Mouse (Mus musculus) heart, embryonic 12.5 days (tissue): ENCODE measurements around the gene Wdr59. TPM values are rescaled to one million over a fixed set of nuclear protein-coding genes. Genes with fewer than 3 reads are reported as not detected.

Experiments
- ATAC-seq: fragments of 200-750 bp; cut with Nextera tagmentation; 2 replicates; pipeline ENCODE4 v1.8.0; 2017; ENCODE audit warnings: moderate TSS enrichment, moderate library complexity; ENCODE audit not compliant: insufficient number of reproducible peaks, low FRiP score
- H3K27ac ChIP-seq: fragments of 300-500 bp; sonication (generic); 2 replicates; pipeline ENCODE4 v1.5.1; 2016; ENCODE audit warnings: mild to moderate bottlenecking, moderate library complexity; ENCODE audit not compliant: poor library complexity, severe bottlenecking
- H3K27me3 ChIP-seq: fragments of 300-500 bp; sonication (generic); replicated peaks from 2 replicates; pipeline ENCODE4 v1.6.1; 2016; ENCODE audit warnings: mild to moderate bottlenecking, moderate library complexity
- H3K36me3 ChIP-seq: fragments of 300-500 bp; sonication (generic); 2 replicates; pipeline ENCODE4 v1.6.1; 2016; ENCODE audit warnings: mild to moderate bottlenecking, moderate library complexity
- H3K4me1 ChIP-seq: fragments of 300-500 bp; sonication (generic); replicated peaks from 2 replicates; pipeline ENCODE4 v1.6.1; 2016; ENCODE audit warnings: mild to moderate bottlenecking
- H3K4me2 ChIP-seq: fragments of 300-500 bp; sonication (generic); 2 replicates; pipeline ENCODE4 v1.6.1; 2016; ENCODE audit warnings: mild to moderate bottlenecking, moderate library complexity
- H3K4me3 ChIP-seq: fragments of 300-500 bp; sonication (generic); 2 replicates; pipeline ENCODE4 v1.5.1; 2016; ENCODE audit warnings: mild to moderate bottlenecking
- H3K9ac ChIP-seq: fragments of 300-500 bp; sonication (generic); 2 replicates; pipeline ENCODE4 v1.6.1; 2016; ENCODE audit warnings: mild to moderate bottlenecking, moderate library complexity
- H3K9me3 ChIP-seq: fragments of 300-500 bp; sonication (generic); replicated peaks from 2 replicates; pipeline ENCODE4 v1.6.1; 2016; ENCODE audit warnings: mild to moderate bottlenecking, moderate library complexity
- WGBS: fragments of 180-500 bp; shearing (Covaris S2); methylation state at CpG from one replicate; pipeline ENCODE4 v1.1.7; 2016; 5-methylcytosine and 5-hydroxymethylcytosine counted together
- polyA plus RNA-seq: library from polyadenylated mRNA; unstranded; fragments of >200 nt; fragmentation: Nextera tagmentation; extraction: Ambion mirVana; gene quantifications from 2 replicates; pipeline ENCODE4 v1.2.1, GENCODE M21; 2016

Wdr59 gene
- polyA plus RNA-seq, 1 experiment from 2014 or later: 4.7 TPM

DNA sequence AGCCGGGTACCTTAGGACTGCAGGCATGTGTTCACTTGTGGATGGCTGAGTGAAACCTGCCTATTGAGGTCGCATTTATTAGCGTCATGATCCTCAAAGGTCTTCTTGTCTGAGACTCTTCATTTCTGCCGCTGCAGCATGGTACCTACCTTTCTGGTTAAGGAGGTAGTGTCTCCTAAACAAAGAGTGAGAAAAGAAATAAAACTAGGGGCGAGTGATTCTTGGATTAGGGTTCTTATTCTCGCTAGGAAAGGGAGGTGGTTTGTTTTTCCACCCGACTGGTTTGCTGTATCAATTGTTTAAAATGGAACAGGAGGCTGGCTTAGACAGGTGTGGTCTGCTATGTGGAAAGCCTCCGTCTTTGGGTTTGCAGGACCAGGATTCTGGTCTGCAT lies 15.9 kb upstream of the Wdr59 start:
- Histone ChIP-seq H3K4me3 (peak overlapping the region; percentile 95), H3K4me1 (peaks cover 36% of the 10 kb centered on the region), H3K27ac (0 out of 2 replicates have a peak overlapping the region, but pooled peaks have one; percentile 13), H3K4me2 (peak overlapping the region; percentile 91), H3K36me3 (no peaks in the 10 kb centered on the region), H3K9ac (peak overlapping the region; percentile 89), H3K9me3 (no peaks in the 10 kb centered on the region), H3K27me3 (no peaks in the 10 kb centered on the region)
- WGBS: 11% methylated on average over 8 of the region's 8 CpGs
- ATAC-seq: no peak

DNA sequence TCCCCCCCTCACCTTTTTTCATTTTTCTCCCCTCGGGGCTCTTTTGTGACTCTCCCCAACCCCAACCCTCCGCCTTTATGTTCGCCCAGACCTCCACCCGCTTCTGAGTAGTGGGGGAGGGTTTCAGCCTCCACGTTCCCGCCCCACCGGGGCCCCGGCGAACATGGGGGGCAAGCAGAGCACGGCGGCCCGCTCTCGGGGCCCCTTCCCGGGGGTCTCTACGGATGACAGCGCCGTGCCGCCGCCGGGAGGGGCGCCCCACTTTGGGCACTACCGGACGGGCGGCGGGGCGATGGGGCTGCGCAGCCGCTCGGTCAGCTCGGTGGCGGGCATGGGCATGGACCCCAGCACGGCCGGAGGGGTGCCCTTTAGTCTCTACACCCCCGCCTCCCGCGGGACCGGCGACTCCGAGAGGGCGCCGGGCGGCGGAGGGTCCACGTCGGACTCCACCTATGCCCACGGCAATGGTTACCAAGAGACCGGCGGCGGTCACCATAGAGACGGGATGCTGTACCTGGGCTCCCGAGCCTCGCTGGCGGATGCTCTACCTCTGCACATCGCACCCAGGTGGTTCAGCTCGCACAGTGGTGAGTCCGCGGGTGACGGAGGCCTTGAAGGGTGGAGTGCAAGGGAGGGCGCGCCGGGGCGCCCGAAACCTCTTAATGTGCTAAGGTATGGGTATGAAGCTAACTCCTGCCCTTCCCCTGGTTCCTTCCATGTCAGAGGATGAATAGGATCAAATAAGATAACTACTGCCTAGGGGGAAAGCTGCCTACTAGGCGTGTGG lies 15.3 kb upstream of the Wdr59 start:
- peak overlapping the region; percentile 89 for H3K9ac ChIP-seq
- H3K4me2 ChIP-seq: peak overlapping the region; percentile 91
- H3K27ac ChIP-seq: peak overlapping the region; percentile 88
- H3K4me1 ChIP-seq: peaks cover 35% of the 10 kb centered on the region
- H3K9me3 ChIP-seq: no peaks in the 10 kb centered on the region
- peak overlapping the region; percentile 95 for H3K4me3 ChIP-seq
- no peaks in the 10 kb centered on the region for H3K27me3 ChIP-seq
- no peaks in the 10 kb centered on the region for H3K36me3 ChIP-seq
- ATAC-seq: peak; percentile 47
- WGBS: under 1% methylated on average over 64 of the region's 64 CpGs

DNA sequence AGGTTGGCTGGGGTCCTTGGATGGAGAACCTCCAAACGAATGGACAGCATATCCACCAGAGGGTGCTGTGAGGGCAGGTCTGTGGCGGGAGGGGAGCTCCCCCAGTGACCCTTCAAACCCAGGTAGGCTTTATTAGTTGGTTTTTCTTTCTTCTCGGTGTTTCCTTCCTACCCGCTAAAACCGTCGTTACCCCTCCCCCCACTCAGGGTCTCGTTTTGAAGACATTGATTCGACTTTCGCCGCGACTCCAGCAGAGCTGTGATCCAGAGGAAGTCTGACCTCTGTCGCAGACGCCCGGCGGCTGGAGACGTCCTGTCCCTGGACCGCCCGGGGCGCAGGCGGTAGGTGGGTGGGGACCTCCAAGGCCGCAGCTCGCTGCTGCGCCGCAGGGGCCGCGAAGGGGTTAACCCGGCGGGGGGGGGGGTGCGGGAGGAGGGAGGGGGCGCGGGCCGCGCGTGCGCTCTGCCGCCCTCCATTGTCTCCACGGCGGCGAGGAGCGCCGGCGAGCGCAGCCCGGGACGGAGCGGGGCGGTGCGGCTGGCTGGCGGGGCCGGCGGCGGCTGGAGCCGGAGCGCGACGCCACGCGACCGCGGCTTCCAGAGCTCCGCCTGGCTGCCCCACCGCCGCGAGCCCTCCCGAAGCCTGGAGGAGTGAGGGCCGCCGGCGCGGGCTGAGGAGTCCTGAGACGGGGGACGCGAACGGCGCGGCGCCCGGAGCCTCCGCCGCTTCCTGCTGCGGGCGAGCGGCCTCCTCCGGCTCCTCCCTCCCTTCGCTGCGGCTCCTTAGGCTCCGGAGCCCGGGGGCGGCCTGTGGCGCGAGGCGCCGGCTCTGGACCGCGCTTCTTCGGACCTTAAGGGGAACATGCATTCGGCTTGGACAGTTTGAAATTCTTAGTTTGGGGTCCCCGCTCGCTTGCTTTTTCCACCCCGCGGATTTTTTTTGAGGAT lies 14.4 kb upstream of the Wdr59 start, which contains the start of gene Znrf1:
Gene Znrf1, plus strand, starts transcription at position 67 of the 947 bp plus-strand sequence.
- no peaks in the 10 kb centered on the region for H3K36me3 ChIP-seq
- peak within 1 kb of the TSS; percentile 91 for H3K4me2 ChIP-seq
- peak within 1 kb of the TSS; percentile 95 for H3K4me3 ChIP-seq
- no peaks in the 10 kb centered on the region for H3K27me3 ChIP-seq
- peak; percentile 90 for ATAC-seq
- WGBS: under 1% methylated on average over 79 of the region's 100 CpGs
- peak within 1 kb of the TSS; percentile 89 for H3K9ac ChIP-seq
- no peaks in the 10 kb centered on the region for H3K9me3 ChIP-seq
- peak within 1 kb of the TSS; percentile 88 for H3K27ac ChIP-seq
- H3K4me1 ChIP-seq: peaks cover 37% of the 10 kb centered on the region

DNA sequence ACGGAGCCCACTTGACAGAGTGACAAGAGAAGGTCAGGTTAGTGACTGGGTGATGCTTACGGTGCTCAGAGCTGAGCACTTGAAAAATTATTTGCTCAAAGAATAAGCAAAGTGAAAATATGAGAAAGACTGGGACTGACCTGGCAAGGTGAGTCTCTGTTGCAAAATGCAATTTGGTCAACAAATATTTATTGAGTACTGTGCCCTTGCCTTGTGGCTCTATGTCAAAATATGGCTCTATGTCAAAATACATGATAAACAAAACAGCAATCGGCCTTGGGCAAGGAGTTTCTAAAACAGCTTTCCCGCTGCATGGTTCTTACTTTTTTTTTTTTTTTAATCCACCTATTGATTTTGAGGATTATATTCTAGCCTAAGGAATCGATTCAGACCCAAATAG lies 13.6 kb upstream of the Wdr59 start:
- Histone ChIP-seq H3K36me3 (no peaks in the 10 kb centered on the region), H3K27ac (no peak overlapping the region), H3K9ac (no peak overlapping the region), H3K27me3 (no peaks in the 10 kb centered on the region), H3K9me3 (no peaks in the 10 kb centered on the region), H3K4me3 (peak overlapping the region; percentile 95), H3K4me2 (peak overlapping the region; percentile 91), H3K4me1 (peaks cover 30% of the 10 kb centered on the region)
- WGBS: 36% methylated on average over 5 of the region's 5 CpGs
- ATAC-seq: no peak

DNA sequence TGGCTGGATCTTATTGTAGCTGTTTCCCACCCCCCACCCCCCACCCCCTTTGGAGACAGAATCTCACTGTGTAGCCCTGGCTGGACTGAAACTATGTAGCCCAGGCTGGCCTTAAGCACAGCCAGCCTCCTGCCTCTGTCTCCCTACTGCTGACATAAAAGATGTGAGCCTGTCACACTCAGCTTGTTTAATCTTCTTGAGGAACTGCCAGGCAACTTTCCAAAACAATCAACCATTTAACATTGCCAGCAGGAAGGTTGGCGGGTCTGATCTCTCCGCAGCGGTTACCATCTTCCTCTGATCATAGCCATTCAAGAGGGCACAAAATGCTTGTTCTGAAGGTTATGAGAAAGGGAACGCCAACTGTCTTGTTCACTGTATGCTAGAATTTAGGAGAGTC lies 11.6 kb upstream of the Wdr59 start:
- Histone ChIP-seq H3K27ac (no peak overlapping the region), H3K4me3 (no peak overlapping the region), H3K9ac (no peak overlapping the region), H3K4me1 (peaks cover 22% of the 10 kb centered on the region), H3K36me3 (no peaks in the 10 kb centered on the region), H3K27me3 (no peaks in the 10 kb centered on the region; the same call in 1 of the 2 replicates), H3K9me3 (no peaks in the 10 kb centered on the region), H3K4me2 (no peak overlapping the region)
- 74% methylated on average over 4 of the region's 4 CpGs for WGBS
- no peak for ATAC-seq

DNA sequence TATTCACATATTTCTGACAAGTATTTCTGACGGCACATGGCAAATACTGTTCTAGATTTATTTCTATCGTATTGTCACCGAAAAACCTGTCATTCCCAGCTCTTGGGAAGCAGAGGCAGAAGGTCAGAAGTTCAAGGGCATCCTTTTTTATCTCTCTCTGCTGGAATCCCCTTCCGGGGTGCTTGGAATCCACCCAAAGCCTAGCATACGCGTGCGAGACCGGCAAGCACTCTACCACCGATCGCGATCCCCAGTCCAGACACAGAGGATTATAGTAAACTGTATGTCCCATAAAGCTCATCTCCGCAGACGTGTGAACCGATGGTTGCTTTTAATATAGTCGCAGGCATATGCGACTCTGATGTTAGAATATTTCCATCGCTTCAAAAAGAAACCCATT lies 9.7 kb upstream of the Wdr59 start:
- no peak for ATAC-seq
- H3K27me3 ChIP-seq: no peaks in the 10 kb centered on the region; the same call in 1 of the 2 replicates
- no peak overlapping the region for H3K4me2 ChIP-seq
- H3K9me3 ChIP-seq: no peaks in the 10 kb centered on the region
- no peak overlapping the region for H3K27ac ChIP-seq
- no peaks in the 10 kb centered on the region for H3K36me3 ChIP-seq
- H3K9ac ChIP-seq: no peak overlapping the region
- peaks cover 10% of the 10 kb centered on the region for H3K4me1 ChIP-seq
- no peak overlapping the region for H3K4me3 ChIP-seq
- WGBS: 77% methylated on average over 17 of the region's 17 CpGs

DNA sequence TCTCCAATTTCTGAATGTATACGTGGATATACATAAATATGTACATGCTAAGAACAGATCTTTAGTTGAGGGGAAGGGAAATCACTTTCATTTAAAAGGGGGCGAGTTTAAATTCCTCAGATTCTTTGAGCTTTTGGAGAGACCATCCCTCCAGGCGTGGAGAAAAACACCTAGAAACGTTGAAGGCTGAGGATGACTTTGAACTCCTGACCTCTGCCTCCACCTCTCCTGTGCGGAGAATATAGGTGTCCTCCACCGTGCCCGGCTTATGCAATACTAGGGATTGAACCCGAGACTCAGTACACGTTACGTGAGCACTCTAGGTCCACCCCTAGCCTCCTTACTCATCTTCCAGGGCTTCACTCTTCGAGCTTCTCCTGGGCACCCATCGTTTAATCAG lies 9.3 kb upstream of the Wdr59 start:
- H3K4me2 ChIP-seq: no peak overlapping the region
- no peak overlapping the region for H3K27ac ChIP-seq
- no peaks in the 10 kb centered on the region for H3K9me3 ChIP-seq
- H3K4me1 ChIP-seq: peaks cover 10% of the 10 kb centered on the region
- no peak overlapping the region for H3K9ac ChIP-seq
- no peak for ATAC-seq
- H3K4me3 ChIP-seq: no peak overlapping the region
- 78% methylated on average over 12 of the region's 12 CpGs for WGBS
- H3K36me3 ChIP-seq: no peaks in the 10 kb centered on the region
- no peaks in the 10 kb centered on the region; the same call in 1 of the 2 replicates for H3K27me3 ChIP-seq

DNA sequence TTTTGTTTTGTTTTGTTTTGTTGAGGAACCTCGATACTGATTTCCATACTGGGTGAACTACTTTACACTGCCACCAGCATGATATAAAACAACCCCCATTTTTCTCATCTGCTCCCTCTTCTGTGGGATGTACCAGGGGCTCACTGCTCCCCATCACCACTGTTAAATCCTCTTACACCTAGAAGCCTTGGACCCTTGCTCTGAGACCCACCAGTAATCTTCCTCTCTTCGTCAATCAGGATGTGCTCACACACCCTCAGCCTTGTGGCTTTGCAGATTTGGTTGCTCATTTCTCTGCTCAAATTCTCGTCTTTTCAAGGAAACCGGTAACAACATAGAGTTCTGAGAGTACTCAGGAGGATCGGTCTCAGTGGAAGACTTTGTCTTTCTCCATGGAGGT lies 6.2 kb upstream of the Wdr59 start:
- Histone ChIP-seq H3K4me1 (peaks cover 10% of the 10 kb centered on the region), H3K27ac (no peak overlapping the region), H3K4me2 (no peak overlapping the region), H3K9me3 (no peaks in the 10 kb centered on the region), H3K27me3 (no peaks in the 10 kb centered on the region; the same call in 1 of the 2 replicates), H3K4me3 (no peak overlapping the region), H3K9ac (no peak overlapping the region), H3K36me3 (no peaks in the 10 kb centered on the region)
- 77% methylated on average over 5 of the region's 5 CpGs for WGBS
- no peak for ATAC-seq

DNA sequence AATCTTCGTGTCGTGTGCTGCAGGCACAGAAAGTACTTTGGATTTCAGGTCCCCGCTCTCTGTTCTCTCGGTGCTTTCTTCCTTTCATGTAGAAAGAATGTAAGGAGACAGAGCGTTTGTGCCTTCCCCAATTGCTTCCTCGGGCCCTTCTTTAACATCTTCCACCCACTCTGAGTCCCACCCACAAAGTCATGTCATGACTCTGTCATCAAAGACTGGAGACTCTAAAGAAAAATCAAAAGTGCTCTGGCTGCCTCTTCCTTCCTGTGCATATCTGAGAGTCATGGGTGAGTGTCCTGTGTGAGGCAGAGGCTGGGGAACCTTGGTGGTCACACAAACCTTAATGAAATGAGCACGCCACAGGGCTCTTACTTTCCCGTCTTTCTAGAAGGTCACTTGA lies 5.3 kb upstream of the Wdr59 start:
- Histone ChIP-seq H3K27ac (no peak overlapping the region), H3K9me3 (no peaks in the 10 kb centered on the region), H3K36me3 (no peaks in the 10 kb centered on the region), H3K27me3 (no peaks in the 10 kb centered on the region; the same call in 1 of the 2 replicates), H3K4me2 (no peak overlapping the region), H3K9ac (no peak overlapping the region), H3K4me1 (peaks cover 10% of the 10 kb centered on the region), H3K4me3 (no peak overlapping the region)
- ATAC-seq: no peak
- WGBS: 66% methylated on average over 8 of the region's 8 CpGs

DNA sequence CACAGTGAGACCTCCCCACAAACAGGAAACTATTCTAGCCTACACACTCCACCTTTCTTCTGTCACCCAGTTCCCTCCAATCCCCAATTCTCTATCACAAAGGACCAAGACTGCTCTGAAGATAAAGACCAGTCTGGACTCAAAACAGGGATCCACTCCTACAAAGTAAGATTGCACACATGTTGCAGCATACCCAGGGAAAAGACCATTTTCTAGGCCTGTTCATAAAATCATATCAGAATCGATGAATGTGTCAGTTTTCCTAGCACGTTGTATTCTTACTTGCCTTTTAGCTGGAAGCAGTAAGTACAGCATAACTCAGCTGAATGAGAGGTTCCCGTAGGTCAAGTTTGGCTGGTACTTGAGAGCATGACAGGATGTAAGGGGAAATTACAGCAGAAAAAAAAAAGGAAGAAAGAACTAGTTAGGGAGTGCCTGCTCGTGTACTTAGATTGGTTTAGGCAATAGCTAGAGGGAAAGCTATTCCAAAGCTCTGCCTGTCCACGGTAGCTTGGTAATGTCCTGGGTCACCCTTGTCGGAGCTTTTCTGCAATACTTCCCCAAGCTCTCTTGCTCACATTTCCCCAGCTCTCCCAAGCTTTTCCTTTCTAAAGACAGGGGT lies 4.6 kb upstream of the Wdr59 start:
- no peaks in the 10 kb centered on the region for H3K9me3 ChIP-seq
- H3K27ac ChIP-seq: no peak overlapping the region
- H3K4me3 ChIP-seq: no peak overlapping the region
- no peaks in the 10 kb centered on the region; the same call in 1 of the 2 replicates for H3K27me3 ChIP-seq
- no peaks in the 10 kb centered on the region for H3K36me3 ChIP-seq
- peaks cover 8% of the 10 kb centered on the region for H3K4me1 ChIP-seq
- no peak overlapping the region for H3K9ac ChIP-seq
- WGBS: 69% methylated on average over 6 of the region's 6 CpGs
- H3K4me2 ChIP-seq: no peak overlapping the region
- ATAC-seq: no peak
